Mouse (Mus musculus) MEL (cell line): ENCODE measurements at regions not wholly inside any gene's neighbourhood (a gene's known extent, or its start where the extent isn't known, plus 50 kb on each side); places are given as distances from the start of the nearest gene placed in this dataset.

Experiments used
- DNase-seq: peaks from one replicate; pipeline ENCODE4 v3.0.0; 2011; ENCODE audit warnings: low read depth, low spot score
- H3K27ac ChIP-seq: 2 replicates; pipeline ENCODE4 v1.5.1; 2012; ENCODE audit warnings: low read depth, mild to moderate bottlenecking, control low read depth, low read length, moderate library complexity; ENCODE audit not compliant: control insufficient read depth
- H3K27me3 ChIP-seq, 2 experiments: fragments of 150-350 bp in 1 of 2; sonication (generic) in 1 of 2; 2 replicates each; pipeline ENCODE4 v1.6.1; 2012; ENCODE audit warnings: low read length in 2 of 2, mild to moderate bottlenecking in 2 of 2, improper control_type of control experiment in 1 of 2, moderate library complexity in 1 of 2; ENCODE audit not compliant: insufficient read depth in 2 of 2, control insufficient read depth in 1 of 2
- H3K36me3 ChIP-seq, 2 experiments: 2 replicates each; pipeline ENCODE4 v1.6.1; 2012 to 2014; ENCODE audit warnings: low read length in 2 of 2, improper control_type of control experiment in 1 of 2, inconsistent platforms in 1 of 2, mild to moderate bottlenecking in 1 of 2; ENCODE audit not compliant: insufficient read depth in 2 of 2, control insufficient read depth in 1 of 2
- H3K4me1 ChIP-seq, 2 experiments: fragments of 150-350 bp in 1 of 2; sonication (generic) in 1 of 2; 2 replicates each; pipeline ENCODE4 v1.6.1; 2012; ENCODE audit warnings: low read length in 2 of 2, improper control_type of control experiment in 1 of 2, mild to moderate bottlenecking in 1 of 2; ENCODE audit not compliant: insufficient read depth in 2 of 2, control insufficient read depth in 1 of 2
- H3K4me3 ChIP-seq, 2 experiments: fragments of 150-350 bp in 1 of 2; sonication (generic) in 1 of 2; 2 replicates each; pipeline ENCODE4 v1.5.1; 2012; ENCODE audit warnings: low read depth in 2 of 2, low read length in 2 of 2, mild to moderate bottlenecking in 2 of 2, moderate library complexity in 2 of 2, control low read depth in 1 of 2, improper control_type of control experiment in 1 of 2; ENCODE audit not compliant: control insufficient read depth in 1 of 2, insufficient read depth in 1 of 2
- H3K79me2 ChIP-seq: 2 replicates; pipeline ENCODE4 v1.6.1; 2012; ENCODE audit warnings: mild to moderate bottlenecking, low read length, moderate library complexity; ENCODE audit not compliant: control insufficient read depth, poor library complexity, insufficient read depth
- H3K9ac ChIP-seq: 2 replicates; pipeline ENCODE4 v1.6.1; 2012; ENCODE audit warnings: low read depth, mild to moderate bottlenecking, control low read depth, low read length, moderate library complexity; ENCODE audit not compliant: control insufficient read depth, poor library complexity, severe bottlenecking
- H3K9me3 ChIP-seq: fragments of 150-350 bp; sonication (generic); replicated peaks from 2 replicates; pipeline ENCODE4 v1.6.1; 2012; ENCODE audit warnings: mild to moderate bottlenecking, low read length, improper control_type of control experiment, moderate library complexity; ENCODE audit not compliant: insufficient read depth
- CHD1 ChIP-seq: IDR thresholded peaks from 2 replicates; pipeline ENCODE4 v1.6.1; 2012; ENCODE audit warnings: low read depth, mild to moderate bottlenecking, inconsistent platforms, low read length, improper control_type of control experiment
- CHD2 ChIP-seq: IDR thresholded peaks from 2 replicates; pipeline ENCODE4 v1.6.1; 2011; ENCODE audit warnings: low read length, improper control_type of control experiment
- CTCF ChIP-seq, 3 experiments: IDR thresholded peaks in 2 of 3; conservative IDR thresholded peaks in 1 of 3; 2 replicates each; pipeline ENCODE4 v1.5.1; 2011 to 2012; ENCODE audit warnings: low read length in 3 of 3, low read depth in 2 of 3, mild to moderate bottlenecking in 2 of 3, improper control_type of control experiment in 1 of 3, inconsistent platforms in 1 of 3, mixed read lengths in 1 of 3, moderate library complexity in 1 of 3; ENCODE audit not compliant: control insufficient read depth in 1 of 3, insufficient read depth in 1 of 3, poor library complexity in 1 of 3, severe bottlenecking in 1 of 3
- E2F4 ChIP-seq: IDR thresholded peaks from 2 replicates; pipeline ENCODE4 v1.6.1; 2011; ENCODE audit warnings: low read depth, low read length, improper control_type of control experiment, borderline replicate concordance
- ELF1 ChIP-seq: IDR thresholded peaks from 2 replicates; pipeline ENCODE4 v1.6.1; 2014; ENCODE audit warnings: low read depth, mild to moderate bottlenecking, inconsistent platforms, low read length, improper control_type of control experiment, moderate library complexity
- ETS1 ChIP-seq: IDR thresholded peaks from 2 replicates; pipeline ENCODE4 v1.6.1; 2012; ENCODE audit warnings: low read depth, mild to moderate bottlenecking, inconsistent platforms, low read length, improper control_type of control experiment, moderate library complexity
- GATA1 ChIP-seq: IDR thresholded peaks from 2 replicates; pipeline ENCODE4 v1.6.1; 2011; ENCODE audit warnings: low read depth, low read length, improper control_type of control experiment
- JUND ChIP-seq: IDR thresholded peaks from 2 replicates; pipeline ENCODE4 v1.6.1; 2011; ENCODE audit warnings: low read depth, mild to moderate bottlenecking, improper control_type of control experiment, low read length
- KAT2A ChIP-seq: conservative IDR thresholded peaks from 2 replicates; pipeline ENCODE4 v1.6.1; 2012; ENCODE audit warnings: low read depth, low read length, improper control_type of control experiment, inconsistent platforms
- MAFK ChIP-seq: IDR thresholded peaks from 2 replicates; pipeline ENCODE4 v1.6.1; 2011; ENCODE audit warnings: low read depth, mild to moderate bottlenecking, low read length, improper control_type of control experiment, borderline replicate concordance
- MAZ ChIP-seq: IDR thresholded peaks from 2 replicates; pipeline ENCODE4 v1.6.1; 2012; ENCODE audit warnings: low read depth, mild to moderate bottlenecking, inconsistent platforms, low read length, improper control_type of control experiment
- MEF2A ChIP-seq: IDR thresholded peaks from 2 replicates; pipeline ENCODE4 v1.6.1; 2014; ENCODE audit warnings: low read depth, mild to moderate bottlenecking, inconsistent platforms, low read length, improper control_type of control experiment; ENCODE audit not compliant: poor library complexity, insufficient replicate concordance, severe bottlenecking; ENCODE audit errors: extremely low read depth
- NELFE ChIP-seq: IDR thresholded peaks from 2 replicates; pipeline ENCODE4 v1.6.1; 2011; ENCODE audit warnings: low read depth, low read length, improper control_type of control experiment
- NRF1 ChIP-seq: IDR thresholded peaks from 2 replicates; pipeline ENCODE4 v1.6.1; 2014; ENCODE audit warnings: low read depth, mild to moderate bottlenecking, inconsistent platforms, low read length, improper control_type of control experiment, moderate library complexity; ENCODE audit not compliant: poor library complexity, insufficient read depth, severe bottlenecking
- POLR2A ChIP-seq, 2 experiments: IDR thresholded peaks; 2 replicates each; pipeline ENCODE4 v1.6.1; 2011 to 2012; ENCODE audit warnings: low read length in 2 of 2, mild to moderate bottlenecking in 2 of 2, control low read depth in 1 of 2, improper control_type of control experiment in 1 of 2, low read depth in 1 of 2, moderate library complexity in 1 of 2; ENCODE audit not compliant: control insufficient read depth in 1 of 2, insufficient read depth in 1 of 2, poor library complexity in 1 of 2
- POLR2AphosphoS2 ChIP-seq: IDR thresholded peaks from 2 replicates; pipeline ENCODE4 v1.6.1; 2011; ENCODE audit warnings: low read length, improper control_type of control experiment
- POLR2AphosphoS5 ChIP-seq: IDR thresholded peaks from 2 replicates; pipeline ENCODE4 v1.6.1; 2012; ENCODE audit warnings: low read depth, borderline replicate concordance, mild to moderate bottlenecking, inconsistent platforms, low read length, moderate library complexity, mixed read lengths
- RAD21 ChIP-seq: IDR thresholded peaks from 2 replicates; pipeline ENCODE4 v1.6.1; 2011; ENCODE audit warnings: mild to moderate bottlenecking, low read depth, low read length, improper control_type of control experiment
- RCOR1 ChIP-seq: IDR thresholded peaks from 2 replicates; pipeline ENCODE4 v1.6.1; 2012; ENCODE audit warnings: low read depth, mild to moderate bottlenecking, inconsistent platforms, low read length, improper control_type of control experiment
- SIN3A ChIP-seq: IDR thresholded peaks from 2 replicates; pipeline ENCODE4 v1.6.1; 2012; ENCODE audit warnings: low read length, improper control_type of control experiment, inconsistent platforms
- SMC3 ChIP-seq: IDR thresholded peaks from 2 replicates; pipeline ENCODE4 v1.6.1; 2011; ENCODE audit warnings: low read depth, low read length, improper control_type of control experiment
- TBP ChIP-seq: IDR thresholded peaks from 2 replicates; pipeline ENCODE4 v1.8.0; 2011; ENCODE audit warnings: low read depth, low read length, improper control_type of control experiment
- USF1 ChIP-seq: IDR thresholded peaks from 2 replicates; pipeline ENCODE4 v1.6.1; 2014; ENCODE audit warnings: low read depth, mild to moderate bottlenecking, inconsistent platforms, low read length, improper control_type of control experiment, moderate library complexity
- USF2 ChIP-seq, 2 experiments: IDR thresholded peaks; 2 replicates each; pipeline ENCODE4 v1.6.1; 2011 to 2012; ENCODE audit warnings: improper control_type of control experiment in 2 of 2, low read length in 2 of 2, borderline replicate concordance in 1 of 2, inconsistent platforms in 1 of 2, low read depth in 1 of 2, mild to moderate bottlenecking in 1 of 2; ENCODE audit not compliant: insufficient read depth in 1 of 2
- ZC3H11A ChIP-seq: IDR thresholded peaks from 2 replicates; pipeline ENCODE4 v1.6.1; 2012; ENCODE audit warnings: low read depth, mild to moderate bottlenecking, inconsistent platforms, low read length, improper control_type of control experiment
- ZNF384 ChIP-seq: IDR thresholded peaks from 2 replicates; pipeline ENCODE4 v1.6.1; 2012; ENCODE audit warnings: low read depth, mild to moderate bottlenecking, inconsistent platforms, low read length, improper control_type of control experiment

DNA sequence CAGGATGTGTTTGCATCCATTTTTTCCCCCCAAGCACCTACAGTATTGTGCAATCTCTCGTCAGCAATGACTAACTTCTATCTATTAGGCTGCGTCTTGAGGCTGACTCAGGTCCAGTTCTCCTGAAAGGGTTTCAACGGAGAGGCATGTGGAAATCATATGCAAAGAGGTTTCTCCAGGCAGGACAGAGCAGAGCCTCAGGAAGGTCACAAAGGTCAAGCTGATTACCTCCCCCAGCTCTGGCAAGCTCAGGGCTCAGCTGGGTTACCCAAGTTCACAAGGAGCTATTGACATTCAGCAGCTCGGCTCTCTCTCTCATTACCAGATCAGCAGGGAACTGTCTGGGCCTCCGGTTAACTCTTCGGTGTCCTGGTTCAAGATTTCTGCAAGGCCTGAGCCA is 166.0 kb upstream of the Nrip1 start:
- no peak for DNase-seq
- H3K9me3 ChIP-seq: no peaks in the 10 kb centered on the region

DNA sequence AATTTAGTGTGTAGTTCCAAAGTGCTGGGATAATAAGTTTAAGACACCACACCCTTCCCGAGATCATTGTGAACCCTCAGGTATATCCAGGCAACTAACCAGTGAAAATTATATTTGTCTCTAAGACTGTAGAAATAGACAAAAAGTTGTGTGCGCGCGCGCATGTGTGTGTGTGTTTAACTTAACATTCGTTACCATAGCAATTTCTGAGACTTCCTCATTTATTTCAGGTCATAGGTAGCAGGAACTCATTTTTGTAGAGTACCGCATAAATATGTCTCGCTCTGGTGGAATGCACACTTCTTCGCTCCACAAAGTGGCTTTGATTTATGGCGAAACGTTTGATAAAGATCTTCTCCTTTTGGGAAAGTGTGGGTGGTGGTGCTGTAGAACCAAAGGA is 164.2 kb upstream of the Nrip1 start:
- DNase-seq: peak; percentile 35
- Histone ChIP-seq H3K9ac (no peak overlapping the region), H3K79me2 (no peaks in the 10 kb centered on the region), H3K9me3 (no peaks in the 10 kb centered on the region), H3K4me3 (no peak overlapping the region), H3K4me1 (no peaks in the 10 kb centered on the region), H3K27ac (no peak overlapping the region), H3K27me3 (no peaks in the 10 kb centered on the region), H3K36me3 (peaks cover 0 to 2% of the 10 kb centered on the region in 2 experiments; a peak in 2 of 4 replicates)
- TF ChIP-seq JUND (no peak), NRF1 (no peak), KAT2A (no peak), USF1 (no peak), MAFK (no peak)

More for the DNA sequence above, 166.0 kb upstream of the Nrip1 start:
- no peak overlapping the region for H3K4me3 ChIP-seq
- H3K4me1 ChIP-seq: no peaks in the 10 kb centered on the region
- no peaks in the 10 kb centered on the region for H3K79me2 ChIP-seq
- no peaks in the 10 kb centered on the region for H3K36me3 ChIP-seq
- no peak for TF ChIP-seq MAFK
- no peak overlapping the region for H3K27ac ChIP-seq
- no peak overlapping the region for H3K9ac ChIP-seq
- H3K27me3 ChIP-seq: no peaks in the 10 kb centered on the region

DNA sequence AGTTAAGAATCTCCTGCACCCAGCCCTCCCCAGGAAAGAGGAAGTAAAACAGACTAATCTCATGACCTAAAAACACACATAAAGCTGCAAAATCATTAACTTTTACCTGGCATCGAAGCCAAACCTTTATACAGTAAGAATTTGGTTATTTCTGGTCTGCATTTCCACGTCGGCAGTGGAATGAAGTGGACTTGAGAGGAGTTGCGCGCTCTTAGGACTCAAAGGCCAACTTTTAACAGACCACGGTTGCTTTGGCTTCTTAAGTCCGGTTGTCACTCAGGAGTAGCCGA is 159.2 kb upstream of the Nrip1 start:
- no peaks in the 10 kb centered on the region for H3K79me2 ChIP-seq
- H3K27ac ChIP-seq: peak overlapping the region; percentile 12; the same call in 1 of the 2 replicates
- DNase-seq: peak; percentile 86
- no peaks in the 10 kb centered on the region; a peak in 1 of 4 replicates for H3K27me3 ChIP-seq
- H3K4me1 ChIP-seq: peaks cover 0 to 8% of the 10 kb centered on the region in 2 experiments; a peak in 2 of 4 replicates
- H3K36me3 ChIP-seq: peaks cover 0 to 5% of the 10 kb centered on the region in 2 experiments; a peak in 2 of 4 replicates
- H3K4me3 ChIP-seq: peak overlapping the region; percentile 58 to 79
- no peak overlapping the region for H3K9ac ChIP-seq
- no peaks in the 10 kb centered on the region for H3K9me3 ChIP-seq
- TF ChIP-seq ELF1: no peak
- TF ChIP-seq ZNF384: no peak
- TF ChIP-seq NELFE: no peak
- TF ChIP-seq POLR2A (IDR thresholded peaks at IDR 0.05; ENCODE audit: control insufficient read depth in 1 of 2, insufficient read depth in 1 of 2, low read depth in 1 of 2, low read length in 2 of 2, poor library complexity in 1 of 2): no peak
- no peak for TF ChIP-seq USF2 (IDR thresholded peaks at IDR 0.05; ENCODE audit: borderline replicate concordance in 1 of 2, insufficient read depth in 1 of 2, low read depth in 1 of 2, low read length in 2 of 2)
- TF ChIP-seq USF1: peak; percentile 40; the same call in 1 of the 2 replicates
- no peak for TF ChIP-seq NRF1
- peak; percentile 57 for TF ChIP-seq GATA1
- no peak for TF ChIP-seq CHD1
- peak; percentile 61 for TF ChIP-seq RCOR1
- TF ChIP-seq SIN3A: no peak
- TF ChIP-seq CTCF (IDR thresholded peaks at IDR 0.05 in 2 of 3, conservative IDR thresholded peaks at IDR 0.05 in 1 of 3; ENCODE audit: control insufficient read depth in 1 of 3, insufficient read depth in 1 of 3, low read depth in 2 of 3, low read length in 3 of 3, poor library complexity in 1 of 3, severe bottlenecking in 1 of 3): no peak
- TF ChIP-seq E2F4: no peak
- 0 out of 2 replicates have a peak, but pooled peaks have one; percentile 80 for TF ChIP-seq MAZ
- 0 out of 2 replicates have a peak, but pooled peaks have one; percentile 43 for TF ChIP-seq ETS1
- no peak for TF ChIP-seq POLR2AphosphoS2
- no peak for TF ChIP-seq SMC3
- no peak for TF ChIP-seq POLR2AphosphoS5
- no peak for TF ChIP-seq KAT2A
- no peak for TF ChIP-seq ZC3H11A
- no peak for TF ChIP-seq RAD21
- no peak for TF ChIP-seq JUND
- TF ChIP-seq CHD2: no peak
- TF ChIP-seq MEF2A: no peak
- no peak for TF ChIP-seq TBP
